Mouse (Mus musculus): ENCODE measurements at regions not wholly inside any gene's neighbourhood (a gene's known extent, or its start where the extent isn't known, plus 50 kb on each side); places are given as distances from the start of the nearest gene placed in this dataset.

- DNase-seq (ENCODE audit: inconsistent ontology term): no peak
These were observed 158.8 kb upstream of the B3gat2 start for GRCm38 (mm10) chr1:23602710-23603291.

- peak; percentile 70 for DNase-seq (ENCODE audit: inconsistent ontology term)
These were observed 132.2 kb upstream of the B3gat2 start for GRCm38 (mm10) chr1:23629366-23629765.

- peak; percentile 58 for DNase-seq (ENCODE audit: inconsistent ontology term)
These were observed 116.5 kb upstream of the B3gat2 start for GRCm38 (mm10) chr1:23645093-23645492.

GRCm38 (mm10) chr1:23648875-23649506 is 112.6 kb upstream of the B3gat2 start:
- DNase-seq (ENCODE audit: inconsistent ontology term): peak; percentile 20

- peak; percentile 35 for DNase-seq (ENCODE audit: inconsistent ontology term)
These were observed 111.7 kb upstream of the B3gat2 start for GRCm38 (mm10) chr1:23649886-23650285.

- DNase-seq (ENCODE audit: inconsistent ontology term): no peak
These were observed 107.9 kb upstream of the B3gat2 start for GRCm38 (mm10) chr1:23653628-23654027.

GRCm38 (mm10) chr1:23655768-23656167 is 105.8 kb upstream of the B3gat2 start:
- no peak for DNase-seq (ENCODE audit: inconsistent ontology term)

GRCm38 (mm10) chr1:23656302-23656701 is 105.3 kb upstream of the B3gat2 start:
- DNase-seq (ENCODE audit: inconsistent ontology term): peak; percentile 7

GRCm38 (mm10) chr1:23656718-23657117 is 104.8 kb upstream of the B3gat2 start:
- DNase-seq (ENCODE audit: inconsistent ontology term): no peak

GRCm38 (mm10) chr1:23670514-23670913 is 91.0 kb upstream of the B3gat2 start:
- DNase-seq (ENCODE audit: inconsistent ontology term): peak; percentile 78

- DNase-seq (ENCODE audit: inconsistent ontology term): no peak
These were observed 87.2 kb upstream of the B3gat2 start for GRCm38 (mm10) chr1:23674357-23674756.

GRCm38 (mm10) chr1:23676301-23676700 is 85.3 kb upstream of the B3gat2 start:
- no peak for DNase-seq (ENCODE audit: inconsistent ontology term)

GRCm38 (mm10) chr1:23689398-23689797 is 72.2 kb upstream of the B3gat2 start:
- DNase-seq (ENCODE audit: inconsistent ontology term): no peak

- DNase-seq (ENCODE audit: inconsistent ontology term): peak; percentile 55
These were observed 56.1 kb upstream of the B3gat2 start for GRCm38 (mm10) chr1:23705489-23705888.

GRCm38 (mm10) chr1:23706450-23706849 is 55.1 kb upstream of the B3gat2 start:
- no peak for DNase-seq (ENCODE audit: inconsistent ontology term)

All from Muller cell, postnatal 12 days (primary cell).